Mouse (Mus musculus) kidney, embryonic 15.5 days (tissue): ENCODE data around the gene Aatk. TPM values are rescaled to one million over a fixed set of nuclear protein-coding genes. Genes with fewer than 3 reads are reported as not detected.
A peak's percentile ranks its signal among the peaks of the same experiment; 100 is the strongest.

Source experiments
- ATAC-seq: fragments of 200-750 bp; cut with Nextera tagmentation; replicated peaks from 2 replicates; pipeline ENCODE4 v1.8.0; 2017; ENCODE audit warnings: moderate TSS enrichment; ENCODE audit not compliant: low FRiP score
- H3K27ac ChIP-seq: fragments of 300-500 bp; sonication (generic); 2 replicates; pipeline ENCODE4 v1.5.1; 2015; ENCODE audit warnings: mild to moderate bottlenecking, inconsistent platforms
- H3K27me3 ChIP-seq: fragments of 300-500 bp; sonication (generic); 2 replicates; pipeline ENCODE4 v1.6.1; 2015; ENCODE audit warnings: inconsistent platforms
- H3K36me3 ChIP-seq: fragments of 300-500 bp; sonication (generic); 2 replicates; pipeline ENCODE4 v1.6.1; 2015; ENCODE audit warnings: inconsistent platforms
- H3K4me1 ChIP-seq: fragments of 300-500 bp; sonication (generic); 2 replicates; pipeline ENCODE4 v1.6.1; 2015; ENCODE audit warnings: inconsistent platforms
- H3K4me2 ChIP-seq: fragments of 300-500 bp; sonication (generic); 2 replicates; pipeline ENCODE4 v1.6.1; 2015; ENCODE audit warnings: moderate library complexity, mild to moderate bottlenecking, inconsistent platforms
- H3K4me3 ChIP-seq: fragments of 300-500 bp; sonication (generic); replicated peaks from 2 replicates; pipeline ENCODE4 v1.5.1; 2015; ENCODE audit warnings: mild to moderate bottlenecking, inconsistent platforms
- H3K9ac ChIP-seq: fragments of 300-500 bp; sonication (generic); 2 replicates; pipeline ENCODE4 v1.6.1; 2015; ENCODE audit warnings: mild to moderate bottlenecking, inconsistent platforms
- H3K9me3 ChIP-seq: fragments of 300-500 bp; sonication (generic); replicated peaks from 2 replicates; pipeline ENCODE4 v1.6.1; 2016; ENCODE audit warnings: inconsistent platforms
- WGBS: fragments of 180-500 bp; shearing (Covaris S2); methylation state at CpG from one replicate; pipeline ENCODE4 v1.1.7; 2015; ENCODE audit warnings: mixed read lengths; 5-methylcytosine and 5-hydroxymethylcytosine counted together
- polyA plus RNA-seq: library from polyadenylated mRNA; unstranded; fragments of >200 nt; fragmentation: Nextera tagmentation; extraction: Ambion mirVana; gene quantifications from 2 replicates; pipeline ENCODE4 v1.2.1, GENCODE M21; 2015

Gene Aatk
- polyA plus RNA-seq, 1 experiment from 2014 or later, result 3.2 TPM

DNA sequence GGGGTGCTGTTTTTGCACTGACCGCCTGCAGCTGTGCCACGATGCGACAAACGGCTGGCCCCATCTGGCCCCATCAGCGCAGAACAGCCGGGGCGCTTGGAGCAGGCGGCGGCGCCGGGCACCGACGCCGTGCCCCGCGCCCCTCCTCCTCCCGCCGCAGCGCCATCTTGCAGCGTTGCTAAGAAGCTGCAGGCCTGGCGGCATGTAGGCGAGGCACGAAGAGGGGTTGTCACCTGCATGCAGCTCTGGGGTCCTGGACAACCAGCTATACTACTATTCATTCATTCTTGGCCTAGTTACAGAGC, 1.2 kb upstream of the Aatk start:
- Histone ChIP-seq H3K27ac (no peak overlapping the region), H3K9ac (no peak overlapping the region), H3K27me3 (peaks cover 47% of the 10 kb centered on the region), H3K4me3 (peak overlapping the region; percentile 60), H3K4me1 (peaks cover 36% of the 10 kb centered on the region), H3K4me2 (peak overlapping the region; percentile 99), H3K36me3 (no peaks in the 10 kb centered on the region), H3K9me3 (no peaks in the 10 kb centered on the region)
- ATAC-seq, result no peak
- 3% methylated on average over 23 of the region's 23 CpGs for WGBS

DNA sequence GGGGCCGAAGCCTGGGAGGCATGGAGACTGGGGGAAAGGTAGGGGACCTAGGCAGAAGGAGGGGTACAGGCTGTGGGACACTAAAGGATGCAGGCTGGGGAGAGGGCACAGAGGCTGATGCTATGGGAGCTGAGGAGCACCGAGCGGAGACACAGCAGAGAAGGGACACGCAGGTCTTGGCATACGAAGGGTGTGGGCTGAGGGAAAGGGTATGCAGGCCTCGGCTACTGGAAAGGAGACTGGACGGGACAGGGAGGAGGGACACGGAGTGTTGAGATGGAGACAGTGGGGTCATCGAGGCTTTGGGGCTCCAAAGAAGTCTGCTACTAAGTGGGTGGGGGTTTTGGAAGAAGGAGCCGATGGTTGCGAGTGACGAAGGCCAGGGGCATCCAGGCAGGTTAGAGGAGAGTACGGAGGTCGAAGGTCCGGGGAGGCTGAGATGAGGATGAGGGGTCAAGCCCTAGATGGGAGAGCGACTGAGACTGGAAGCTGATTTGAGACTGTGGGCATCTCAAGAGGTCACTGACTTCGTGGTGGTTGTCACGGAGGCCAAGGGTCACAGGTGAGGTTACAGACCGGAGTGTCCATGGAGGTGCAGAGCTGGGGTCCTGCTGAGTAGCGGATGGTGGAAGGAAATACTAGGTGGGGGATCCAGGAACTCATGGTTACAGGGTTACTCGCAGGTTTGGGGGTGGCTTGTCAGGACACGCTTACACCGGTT, 724 bp upstream of the Aatk start:
- Histone ChIP-seq H3K4me2 (peak overlapping the region; percentile 99), H3K9me3 (no peaks in the 10 kb centered on the region), H3K36me3 (no peaks in the 10 kb centered on the region), H3K9ac (peak overlapping the region; percentile 54), H3K27ac (no peak overlapping the region), H3K4me1 (peaks cover 36% of the 10 kb centered on the region), H3K27me3 (peaks cover 47% of the 10 kb centered on the region), H3K4me3 (peak overlapping the region; percentile 60)
- 0 out of 2 replicates have a peak, but pooled peaks have one; percentile 23 for ATAC-seq
- 14% methylated on average over 23 of the region's 23 CpGs for WGBS

DNA sequence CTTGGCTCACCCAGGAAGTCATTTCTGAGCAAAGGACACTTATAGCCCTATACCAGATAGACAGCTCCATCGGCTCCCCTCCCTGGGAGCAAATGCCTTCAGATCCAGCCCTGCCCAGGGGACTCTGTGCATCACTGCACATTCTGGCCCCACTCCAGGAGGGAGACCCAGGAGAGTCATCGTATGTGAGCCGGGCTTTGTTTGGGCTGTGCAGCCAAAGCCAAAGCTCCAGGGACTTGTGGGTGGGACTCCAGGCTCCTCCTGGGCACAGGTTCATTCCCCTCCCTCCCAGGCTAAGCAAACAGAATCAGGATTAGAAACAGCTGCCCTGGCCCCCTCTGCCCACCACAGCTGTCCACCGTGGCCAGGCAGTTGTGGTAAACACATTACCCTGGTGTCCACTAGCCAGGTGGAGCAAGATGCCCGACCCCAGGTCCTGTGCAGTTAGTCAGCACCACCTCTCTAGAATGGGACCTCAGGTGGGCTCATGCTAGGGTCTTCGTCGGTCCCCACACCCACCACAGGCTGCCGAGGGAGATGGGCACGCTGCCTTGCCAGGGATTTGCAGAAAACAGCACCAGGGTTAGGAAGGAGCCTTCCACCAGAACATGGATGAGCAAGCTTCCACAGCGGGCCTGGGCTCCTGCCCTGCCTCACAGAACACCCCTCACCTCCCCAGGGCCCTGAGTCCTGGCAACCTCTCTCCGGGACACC, 971 bp downstream of the Aatk start:
- 44% methylated on average over 11 of the region's 11 CpGs for WGBS
- Histone ChIP-seq H3K9ac (no peak overlapping the region), H3K9me3 (no peaks in the 10 kb centered on the region)

DNA sequence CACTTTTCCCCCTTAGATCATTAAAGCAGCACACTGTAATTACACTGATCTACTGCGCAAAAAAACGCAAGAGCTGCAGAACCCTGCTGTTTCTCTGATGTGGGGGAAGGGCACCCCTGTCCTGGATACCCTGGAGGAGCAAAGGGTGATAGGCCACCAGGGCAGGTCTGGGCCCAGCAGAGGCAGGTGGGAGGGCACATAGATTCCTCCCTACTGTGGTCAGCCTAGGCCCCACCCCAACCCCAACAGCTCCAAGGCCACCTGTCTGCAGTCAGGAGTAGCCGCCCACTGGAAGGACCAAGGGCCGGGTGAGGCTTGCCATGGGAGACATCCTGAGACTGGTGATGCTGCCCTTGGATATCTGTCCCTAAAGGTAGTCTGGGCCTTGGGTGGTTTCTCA, 1.6 kb downstream of the Aatk start:
- Histone ChIP-seq H3K4me1 (peaks cover 55% of the 10 kb centered on the region), H3K4me3 (no peak overlapping the region), H3K36me3 (no peaks in the 10 kb centered on the region), H3K4me2 (no peak overlapping the region), H3K9me3 (no peaks in the 10 kb centered on the region), H3K27me3 (peaks cover 43% of the 10 kb centered on the region), H3K9ac (no peak overlapping the region), H3K27ac (peak overlapping the region; percentile 33; the same call in 1 of the 2 replicates)
- 60% methylated on average over 4 of the region's 4 CpGs for WGBS
- ATAC-seq, result 0 out of 2 replicates have a peak, but pooled peaks have one; percentile 34

More for the DNA sequence above, 971 bp downstream of the Aatk start:
- 0 out of 2 replicates have a peak, but pooled peaks have one; percentile 23 for ATAC-seq
- peaks cover 49% of the 10 kb centered on the region for H3K4me1 ChIP-seq
- H3K27ac ChIP-seq, result peak overlapping the region; percentile 63
- peak overlapping the region; percentile 60 for H3K4me3 ChIP-seq
- H3K36me3 ChIP-seq, result no peaks in the 10 kb centered on the region
- H3K27me3 ChIP-seq, result peaks cover 47% of the 10 kb centered on the region
- peak overlapping the region; percentile 99 for H3K4me2 ChIP-seq

DNA sequence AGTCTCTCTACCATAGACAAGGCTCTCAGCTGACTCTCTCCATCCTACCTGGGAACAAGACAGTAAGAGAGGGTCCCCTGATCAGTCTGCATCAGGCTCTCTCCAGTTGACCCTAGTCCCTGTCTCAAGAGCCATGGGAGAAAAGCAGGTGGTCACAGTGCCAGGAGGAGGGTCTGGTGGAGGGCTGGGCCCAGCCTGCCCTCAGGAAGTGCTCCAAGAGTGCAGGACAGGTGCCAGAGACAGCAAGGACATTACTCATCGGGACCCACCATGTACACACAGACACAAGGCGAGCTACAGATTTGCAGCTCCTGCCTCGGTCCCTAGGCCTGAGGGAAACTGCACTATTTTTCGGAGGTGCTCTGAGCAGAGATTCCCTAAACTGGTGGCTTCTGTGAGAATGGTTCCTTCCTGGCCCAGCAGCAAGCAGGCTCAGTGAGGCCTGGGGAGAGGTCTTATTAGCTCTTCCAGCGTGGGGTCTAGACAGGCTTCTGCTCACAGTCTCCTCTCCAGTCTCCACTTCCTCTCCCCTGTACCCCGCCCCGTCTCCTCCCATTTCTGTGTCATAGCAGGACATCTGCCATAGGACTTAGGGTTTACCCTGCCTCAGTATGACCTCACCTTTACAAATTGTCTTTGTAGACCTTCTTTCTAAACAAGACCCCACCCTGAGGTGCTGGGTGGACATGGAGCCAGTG, 4.7 kb downstream of the Aatk start:
- H3K4me2 ChIP-seq, result no peak overlapping the region; the same call in 1 of the 2 replicates
- no peak overlapping the region for H3K4me3 ChIP-seq
- H3K36me3 ChIP-seq, result no peaks in the 10 kb centered on the region
- 74% methylated on average over 7 of the region's 7 CpGs for WGBS
- no peak overlapping the region for H3K9ac ChIP-seq
- H3K4me1 ChIP-seq, result peaks cover 49% of the 10 kb centered on the region
- no peaks in the 10 kb centered on the region for H3K9me3 ChIP-seq
- ATAC-seq, result no peak
- peak overlapping the region; percentile 68 for H3K27ac ChIP-seq
- H3K27me3 ChIP-seq, result peaks cover 14% of the 10 kb centered on the region

DNA sequence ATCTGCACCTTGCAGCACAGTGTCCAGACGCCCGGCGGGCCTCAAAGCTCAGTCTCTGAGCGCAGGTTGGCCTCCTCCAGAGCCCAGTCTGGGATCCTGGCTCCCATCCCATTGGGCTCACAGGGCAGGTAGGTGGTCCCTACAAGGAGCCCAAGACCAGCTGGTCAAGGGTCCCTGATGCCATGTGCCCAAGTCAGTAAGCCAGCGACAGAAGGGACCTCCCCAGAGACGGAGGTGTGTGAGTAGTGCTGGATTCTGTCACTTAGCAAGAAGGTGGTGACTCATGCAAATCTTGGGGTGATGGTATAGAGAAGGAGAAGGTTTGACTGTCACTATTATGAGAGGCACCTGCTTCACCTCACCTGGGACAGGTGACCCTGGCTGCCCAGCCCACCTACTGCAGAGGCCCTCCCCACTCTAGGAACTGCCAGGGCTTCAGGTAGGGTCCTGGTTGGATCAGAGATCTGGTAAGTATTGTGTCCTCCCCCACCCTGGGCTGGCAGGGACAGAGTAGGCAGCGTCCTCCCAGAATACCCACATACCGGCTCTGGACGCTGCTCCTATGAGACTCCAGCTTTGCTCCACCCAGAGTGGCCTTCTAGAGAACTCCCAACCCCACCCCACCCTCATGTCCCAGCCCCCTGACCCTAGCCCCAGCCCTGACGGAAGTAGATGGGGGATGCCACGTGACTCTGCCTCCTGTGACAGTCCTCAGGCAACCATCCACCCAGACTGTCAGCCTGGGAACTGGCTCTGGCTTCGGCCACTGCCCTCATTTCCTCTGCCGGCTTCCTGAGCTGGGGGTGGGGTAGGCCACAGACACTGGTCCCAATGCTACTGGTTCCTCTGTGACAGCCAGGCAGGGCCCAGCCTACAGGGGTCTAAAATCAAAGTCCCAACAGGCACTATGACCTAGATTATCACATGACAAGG, 5.5 kb downstream of the Aatk start:
- no peak for ATAC-seq
- no peaks in the 10 kb centered on the region for H3K36me3 ChIP-seq
- H3K4me2 ChIP-seq, result peak overlapping the region; percentile 28
- 55% methylated on average over 13 of the region's 13 CpGs for WGBS
- H3K27me3 ChIP-seq, result peaks cover 8% of the 10 kb centered on the region
- H3K9ac ChIP-seq, result no peak overlapping the region
- peak overlapping the region; percentile 68 for H3K27ac ChIP-seq
- no peaks in the 10 kb centered on the region for H3K9me3 ChIP-seq
- H3K4me3 ChIP-seq, result no peak overlapping the region
- peaks cover 40% of the 10 kb centered on the region for H3K4me1 ChIP-seq

DNA sequence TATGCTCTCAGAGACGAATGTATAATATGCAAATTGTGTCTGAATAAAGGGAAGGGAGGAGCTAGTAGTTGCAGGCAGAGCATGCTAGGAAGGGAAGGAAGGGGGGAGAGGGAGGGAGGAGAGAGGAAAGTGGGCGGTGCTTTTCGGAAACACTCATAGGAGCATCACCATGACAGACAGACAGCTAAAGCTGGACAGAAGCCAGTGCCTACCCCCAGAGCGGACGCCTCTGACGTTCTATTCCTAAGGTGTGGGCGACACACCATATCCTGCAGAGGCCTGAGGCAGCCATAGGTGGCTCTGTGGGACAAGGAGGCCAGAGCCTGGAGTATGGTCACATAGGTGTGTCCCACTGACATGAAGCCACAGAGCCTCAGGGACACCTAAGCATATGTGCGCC, 6.5 kb downstream of the Aatk start:
- Histone ChIP-seq H3K4me2 (no peak overlapping the region), H3K27ac (0 out of 2 replicates have a peak overlapping the region, but pooled peaks have one; percentile 4)
- WGBS, result 65% methylated on average over 8 of the region's 8 CpGs

DNA sequence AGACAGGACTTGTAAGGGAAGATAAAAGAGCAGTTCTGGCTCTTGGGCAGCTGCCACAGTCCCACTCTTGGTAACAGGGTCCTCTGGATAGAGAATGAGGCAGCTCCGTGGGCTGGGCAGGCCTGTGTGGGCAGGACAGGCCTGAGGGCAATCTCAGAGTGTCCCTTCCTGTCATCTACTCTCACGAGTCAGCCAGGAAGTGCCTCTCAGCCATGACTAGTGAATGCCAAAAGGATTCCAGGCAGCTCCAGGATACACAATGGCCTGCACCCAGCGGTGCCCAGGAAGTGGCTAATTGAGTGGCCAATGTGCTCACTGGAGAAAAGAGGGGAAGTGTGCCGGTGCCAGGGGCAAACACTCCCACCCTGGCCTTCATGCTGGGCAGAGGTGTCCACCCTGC, 7.4 kb downstream of the Aatk start:
- Histone ChIP-seq H3K27ac (peak overlapping the region; percentile 54), H3K4me2 (no peak overlapping the region), H3K36me3 (no peaks in the 10 kb centered on the region), H3K9me3 (no peaks in the 10 kb centered on the region), H3K4me1 (peaks cover 28% of the 10 kb centered on the region), H3K27me3 (no peaks in the 10 kb centered on the region), H3K4me3 (no peak overlapping the region), H3K9ac (no peak overlapping the region)
- no peak for ATAC-seq
- 23% methylated on average over 4 of the region's 4 CpGs for WGBS

More for the DNA sequence above, 6.5 kb downstream of the Aatk start:
- Histone ChIP-seq H3K9ac (no peak overlapping the region), H3K27me3 (no peaks in the 10 kb centered on the region), H3K9me3 (no peaks in the 10 kb centered on the region), H3K4me1 (peaks cover 30% of the 10 kb centered on the region), H3K36me3 (no peaks in the 10 kb centered on the region), H3K4me3 (no peak overlapping the region)
- no peak for ATAC-seq

DNA sequence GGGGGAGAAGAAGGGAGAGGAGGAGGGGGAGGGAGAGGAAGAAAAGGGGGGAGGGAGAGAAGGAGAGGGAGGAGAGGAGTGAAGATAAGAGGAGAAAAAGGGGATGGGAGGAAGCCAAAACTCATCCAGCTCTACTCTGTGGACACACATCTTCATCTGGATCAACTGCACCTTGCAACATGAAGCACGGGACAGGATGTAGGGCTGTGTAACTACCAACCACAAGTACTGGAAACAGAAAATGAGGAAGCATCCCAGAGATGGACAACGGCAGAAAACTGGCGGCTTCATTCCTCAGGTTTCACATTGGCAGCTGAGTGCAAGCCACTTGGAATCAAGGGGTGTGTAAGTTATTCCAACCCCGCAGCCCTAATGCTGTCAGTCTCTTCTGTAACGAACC, 12.2 kb downstream of the Aatk start:
- Histone ChIP-seq H3K9me3 (no peaks in the 10 kb centered on the region), H3K4me3 (no peak overlapping the region), H3K27me3 (no peaks in the 10 kb centered on the region), H3K4me1 (peaks cover 13% of the 10 kb centered on the region), H3K4me2 (no peak overlapping the region), H3K9ac (no peak overlapping the region), H3K27ac (no peak overlapping the region), H3K36me3 (no peaks in the 10 kb centered on the region)
- no peak for ATAC-seq
- 56% methylated on average over 5 of the region's 5 CpGs for WGBS

DNA sequence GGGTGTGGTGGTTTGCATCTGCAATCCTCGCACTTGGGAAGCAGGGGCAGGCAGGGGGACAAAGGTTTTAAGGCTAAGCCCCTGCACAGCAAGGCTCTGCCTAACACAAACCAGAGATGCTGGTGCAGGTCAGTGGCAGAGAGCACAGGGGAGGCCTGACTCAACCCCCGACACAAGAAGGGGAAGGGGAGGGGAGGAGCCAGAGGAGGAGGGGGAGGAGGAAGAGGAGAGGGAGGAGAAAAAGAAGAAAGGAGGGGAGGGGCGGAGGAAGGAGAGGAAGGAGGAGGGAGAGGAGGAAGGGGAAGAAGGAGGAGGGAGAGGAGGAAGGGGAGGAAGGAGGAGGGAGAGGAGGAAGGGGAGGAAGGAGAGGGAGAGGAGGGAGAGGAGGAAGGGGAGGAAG, 12.7 kb downstream of the Aatk start:
- Histone ChIP-seq H3K4me3 (no peak overlapping the region), H3K36me3 (no peaks in the 10 kb centered on the region), H3K4me1 (peaks cover 15% of the 10 kb centered on the region), H3K9me3 (no peaks in the 10 kb centered on the region), H3K27ac (no peak overlapping the region), H3K9ac (no peak overlapping the region), H3K27me3 (no peaks in the 10 kb centered on the region), H3K4me2 (no peak overlapping the region)
- WGBS, result 39% methylated on average over 3 of the region's 3 CpGs
- no peak for ATAC-seq

DNA sequence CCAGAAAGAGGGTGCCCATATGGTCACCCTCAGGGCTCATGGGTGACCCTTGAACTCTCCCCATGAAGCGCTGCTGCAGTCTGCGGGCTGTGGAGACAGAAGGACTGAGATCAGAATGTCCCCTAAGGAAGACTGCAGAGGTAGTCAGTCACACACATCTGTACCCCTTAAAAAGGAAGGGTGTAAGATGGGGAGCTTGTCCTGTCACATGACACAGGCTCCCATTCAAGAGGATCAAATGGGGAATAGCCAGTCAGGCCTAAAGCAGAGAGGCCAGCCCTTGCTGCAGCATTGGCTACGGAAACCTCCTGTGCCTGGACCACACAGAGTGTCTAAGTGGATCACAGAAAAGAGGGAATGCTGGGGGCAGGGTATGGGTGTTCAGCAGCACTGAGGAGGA, 13.5 kb downstream of the Aatk start:
- H3K9ac ChIP-seq, result no peak overlapping the region
- H3K27ac ChIP-seq, result 0 out of 2 replicates have a peak overlapping the region, but pooled peaks have one; percentile 19
- H3K4me2 ChIP-seq, result no peak overlapping the region
- H3K27me3 ChIP-seq, result no peaks in the 10 kb centered on the region
- H3K36me3 ChIP-seq, result no peaks in the 10 kb centered on the region
- 80% methylated on average over 3 of the region's 3 CpGs for WGBS
- ATAC-seq, result no peak
- H3K4me3 ChIP-seq, result no peak overlapping the region
- H3K9me3 ChIP-seq, result no peaks in the 10 kb centered on the region
- peaks cover 22% of the 10 kb centered on the region for H3K4me1 ChIP-seq
